Mouse (Mus musculus): ENCODE data around the gene Atg13. TPM values are rescaled to one million over a fixed set of nuclear protein-coding genes. Genes with fewer than 3 reads are reported as not detected.

The Atg13 gene
- polyA plus RNA-seq, 1 experiment from 2014 or later = 36.6 TPM

DNA sequence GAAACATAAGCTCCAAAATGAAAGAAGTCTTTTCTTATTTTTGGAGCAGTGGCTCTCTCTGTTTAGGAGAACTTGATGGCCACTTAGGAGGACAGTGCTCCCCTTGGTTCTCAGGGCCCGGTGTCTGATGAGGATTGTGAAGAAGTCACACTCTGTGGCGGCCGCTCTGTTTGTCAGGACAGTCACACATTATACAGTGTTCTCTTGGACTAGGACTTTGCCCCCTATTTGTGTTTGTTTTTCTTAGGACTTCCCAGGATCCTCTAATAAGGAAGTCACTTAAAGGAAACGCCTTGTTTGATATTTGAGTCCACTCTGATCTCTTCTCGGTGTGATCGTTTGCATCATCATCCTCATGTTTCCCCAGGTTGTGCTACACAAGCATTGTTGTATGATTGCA, 7.9 kb upstream of the Atg13 start:
- no peak overlapping the region for H3K4me2 ChIP-seq (replicated peaks)
- no peak for ATAC-seq (ENCODE audit: low FRiP score, low read depth)
- H3K9ac ChIP-seq = no peak overlapping the region
- H3K36me3 ChIP-seq = peaks cover 10% of the 10 kb centered on the region
- no peaks in the 10 kb centered on the region for H3K9me3 ChIP-seq
- H3K27ac ChIP-seq = no peak overlapping the region
- no peaks in the 10 kb centered on the region for H3K4me1 ChIP-seq
- WGBS = 95% methylated on average over 6 of the region's 6 CpGs
- H3K4me3 ChIP-seq = no peak overlapping the region
- H3K27me3 ChIP-seq (replicated peaks) = no peaks in the 10 kb centered on the region

DNA sequence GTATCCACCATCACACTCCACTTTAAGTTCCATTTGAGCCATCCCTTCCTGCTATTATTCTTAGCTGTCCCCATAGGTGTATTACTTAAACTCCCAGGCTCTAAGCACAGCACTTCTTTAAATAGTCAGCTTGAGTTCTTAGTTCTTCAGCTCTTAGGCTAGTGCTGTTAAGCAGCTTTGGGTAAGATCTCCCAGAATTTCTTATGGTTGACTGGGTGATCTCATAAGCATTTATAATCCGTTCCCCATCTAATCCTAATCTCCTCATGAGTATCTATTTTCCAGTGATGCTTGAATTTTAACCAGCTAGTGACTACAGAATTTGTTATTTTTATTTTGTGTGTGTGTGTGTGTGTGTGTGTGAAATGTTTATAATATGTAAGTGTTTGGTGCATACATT, 4.5 kb upstream of the Atg13 start:
- Histone ChIP-seq H3K27ac (no peak overlapping the region), H3K4me1 (peaks cover 6% of the 10 kb centered on the region), H3K9me3 (no peaks in the 10 kb centered on the region), H3K36me3 (peaks cover 3% of the 10 kb centered on the region), H3K27me3 (replicated peaks) (no peaks in the 10 kb centered on the region), H3K9ac (no peak overlapping the region), H3K4me3 (no peak overlapping the region), H3K4me2 (replicated peaks) (no peak overlapping the region)
- no peak for ATAC-seq (ENCODE audit: low FRiP score, low read depth)
- WGBS = 94% methylated on average over 1 of the region's 1 CpGs

GRCm38 (mm10) chr2:91711256-91711925, 1.0 kb upstream of the Atg13 start:
- Histone ChIP-seq H3K4me2 (replicated peaks) (peak overlapping the region; percentile 87), H3K9ac (peak overlapping the region; percentile 64), H3K4me1 (peaks cover 11% of the 10 kb centered on the region), H3K9me3 (no peaks in the 10 kb centered on the region), H3K27ac (no peak overlapping the region), H3K4me3 (peak overlapping the region; percentile 89), H3K36me3 (peaks cover 3% of the 10 kb centered on the region; the same call in 1 of the 2 replicates), H3K27me3 (replicated peaks) (no peaks in the 10 kb centered on the region)
- ATAC-seq (ENCODE audit: low FRiP score, low read depth) = no peak
- 5% methylated on average over 8 of the region's 8 CpGs for WGBS

DNA sequence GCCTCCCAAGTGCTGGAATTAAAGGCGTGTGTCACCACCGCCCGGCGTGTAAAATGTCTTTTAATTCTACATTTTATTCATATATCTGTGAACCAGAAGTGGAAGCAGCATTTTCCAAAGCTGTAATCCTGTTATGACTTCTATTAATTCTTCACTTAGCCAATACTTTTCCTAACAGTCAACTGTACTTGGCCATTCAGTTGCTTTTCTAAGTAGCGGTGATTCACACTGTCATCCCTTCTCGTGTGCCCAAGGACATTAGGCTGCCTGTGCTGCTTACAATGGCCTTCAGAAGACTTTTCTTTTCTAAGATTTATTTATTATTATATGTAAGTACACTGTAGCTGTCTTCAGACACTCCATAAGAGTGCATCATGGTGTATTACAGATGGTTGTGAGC, 2.0 kb downstream of the Atg13 start:
- no peak for ATAC-seq (ENCODE audit: low FRiP score, low read depth)
- Histone ChIP-seq H3K4me3 (no peak overlapping the region), H3K27me3 (replicated peaks) (no peaks in the 10 kb centered on the region), H3K36me3 (no peaks in the 10 kb centered on the region), H3K4me2 (replicated peaks) (no peak overlapping the region), H3K9me3 (no peaks in the 10 kb centered on the region), H3K27ac (no peak overlapping the region), H3K4me1 (peaks cover 11% of the 10 kb centered on the region), H3K9ac (no peak overlapping the region)
- 93% methylated on average over 6 of the region's 6 CpGs for WGBS

GRCm38 (mm10) chr2:91706456-91706855, 3.9 kb downstream of the Atg13 start:
- ATAC-seq (ENCODE audit: low FRiP score, low read depth) = no peak
- Histone ChIP-seq H3K27ac (no peak overlapping the region), H3K4me3 (no peak overlapping the region), H3K4me2 (replicated peaks) (no peak overlapping the region), H3K27me3 (replicated peaks) (no peaks in the 10 kb centered on the region), H3K9me3 (no peaks in the 10 kb centered on the region), H3K36me3 (no peaks in the 10 kb centered on the region), H3K9ac (no peak overlapping the region), H3K4me1 (peaks cover 8% of the 10 kb centered on the region)

GRCm38 (mm10) chr2:91705736-91706135, 4.6 kb downstream of the Atg13 start:
- no peak overlapping the region for H3K27ac ChIP-seq
- no peaks in the 10 kb centered on the region for H3K36me3 ChIP-seq
- H3K4me1 ChIP-seq = peaks cover 5% of the 10 kb centered on the region
- 90% methylated on average over 6 of the region's 6 CpGs for WGBS
- no peak overlapping the region for H3K4me2 ChIP-seq (replicated peaks)
- H3K4me3 ChIP-seq = no peak overlapping the region
- no peak overlapping the region for H3K9ac ChIP-seq
- H3K27me3 ChIP-seq (replicated peaks) = no peaks in the 10 kb centered on the region
- H3K9me3 ChIP-seq = no peaks in the 10 kb centered on the region
- ATAC-seq (ENCODE audit: low FRiP score, low read depth) = no peak

GRCm38 (mm10) chr2:91701366-91701765, 9.0 kb downstream of the Atg13 start:
- no peak overlapping the region for H3K27ac ChIP-seq
- no peak overlapping the region for H3K9ac ChIP-seq
- no peak overlapping the region for H3K4me3 ChIP-seq
- H3K4me1 ChIP-seq = no peaks in the 10 kb centered on the region
- H3K27me3 ChIP-seq (replicated peaks) = no peaks in the 10 kb centered on the region
- no peaks in the 10 kb centered on the region for H3K9me3 ChIP-seq
- H3K4me2 ChIP-seq (replicated peaks) = no peak overlapping the region
- WGBS = 94% methylated on average over 2 of the region's 2 CpGs
- no peaks in the 10 kb centered on the region for H3K36me3 ChIP-seq
- no peak for ATAC-seq (ENCODE audit: low FRiP score, low read depth)

DNA sequence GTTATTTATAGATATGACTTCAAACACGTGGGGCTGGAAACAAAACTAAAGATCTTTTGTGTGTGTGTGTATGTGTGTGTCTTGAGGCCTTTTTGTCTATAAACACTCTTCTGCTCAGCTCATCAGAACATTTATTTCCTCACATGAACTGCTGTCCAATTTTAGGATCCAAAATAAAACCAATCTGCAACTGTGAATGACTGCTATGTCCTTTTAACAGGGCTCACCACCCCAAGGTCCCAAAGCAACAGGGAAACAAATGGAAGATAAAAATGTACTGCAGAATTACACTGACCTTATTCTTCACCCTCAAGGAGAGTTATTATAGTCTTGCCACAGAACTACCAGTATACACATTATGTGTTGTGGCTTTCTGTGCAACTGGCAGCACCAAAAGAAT, 11.2 kb downstream of the Atg13 start:
- Histone ChIP-seq H3K4me3 (no peak overlapping the region), H3K27ac (no peak overlapping the region), H3K9me3 (no peaks in the 10 kb centered on the region), H3K27me3 (replicated peaks) (no peaks in the 10 kb centered on the region), H3K4me1 (no peaks in the 10 kb centered on the region), H3K9ac (no peak overlapping the region), H3K4me2 (replicated peaks) (no peak overlapping the region), H3K36me3 (peaks cover 10% of the 10 kb centered on the region; the same call in 1 of the 2 replicates)
- 85% methylated on average over 1 of the region's 1 CpGs for WGBS
- no peak for ATAC-seq (ENCODE audit: low FRiP score, low read depth)

DNA sequence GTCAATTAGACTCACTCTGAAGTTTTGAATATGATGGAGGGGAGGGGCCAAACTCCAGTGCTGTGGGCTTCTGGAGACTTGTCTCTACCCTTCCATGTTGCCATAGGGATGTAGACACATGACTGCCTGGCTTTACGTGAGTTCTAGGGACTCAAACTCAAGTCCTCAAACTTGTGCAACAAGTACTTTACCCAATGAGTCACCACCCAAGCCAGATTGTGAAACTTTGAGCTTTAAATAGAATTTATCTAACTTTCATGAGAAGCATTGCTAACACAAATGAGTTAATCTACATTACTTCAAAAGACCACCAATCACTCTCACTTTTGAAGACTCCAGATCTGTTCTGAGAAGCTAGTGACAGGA, 14.2 kb downstream of the Atg13 start:
- Histone ChIP-seq H3K36me3 (peaks cover 15% of the 10 kb centered on the region), H3K4me1 (no peaks in the 10 kb centered on the region), H3K4me2 (replicated peaks) (no peak overlapping the region), H3K9me3 (no peaks in the 10 kb centered on the region), H3K9ac (no peak overlapping the region), H3K27me3 (replicated peaks) (no peaks in the 10 kb centered on the region), H3K27ac (no peak overlapping the region), H3K4me3 (no peak overlapping the region)
- WGBS = 91% methylated on average over 1 of the region's 1 CpGs
- no peak for ATAC-seq (ENCODE audit: low FRiP score, low read depth)

DNA sequence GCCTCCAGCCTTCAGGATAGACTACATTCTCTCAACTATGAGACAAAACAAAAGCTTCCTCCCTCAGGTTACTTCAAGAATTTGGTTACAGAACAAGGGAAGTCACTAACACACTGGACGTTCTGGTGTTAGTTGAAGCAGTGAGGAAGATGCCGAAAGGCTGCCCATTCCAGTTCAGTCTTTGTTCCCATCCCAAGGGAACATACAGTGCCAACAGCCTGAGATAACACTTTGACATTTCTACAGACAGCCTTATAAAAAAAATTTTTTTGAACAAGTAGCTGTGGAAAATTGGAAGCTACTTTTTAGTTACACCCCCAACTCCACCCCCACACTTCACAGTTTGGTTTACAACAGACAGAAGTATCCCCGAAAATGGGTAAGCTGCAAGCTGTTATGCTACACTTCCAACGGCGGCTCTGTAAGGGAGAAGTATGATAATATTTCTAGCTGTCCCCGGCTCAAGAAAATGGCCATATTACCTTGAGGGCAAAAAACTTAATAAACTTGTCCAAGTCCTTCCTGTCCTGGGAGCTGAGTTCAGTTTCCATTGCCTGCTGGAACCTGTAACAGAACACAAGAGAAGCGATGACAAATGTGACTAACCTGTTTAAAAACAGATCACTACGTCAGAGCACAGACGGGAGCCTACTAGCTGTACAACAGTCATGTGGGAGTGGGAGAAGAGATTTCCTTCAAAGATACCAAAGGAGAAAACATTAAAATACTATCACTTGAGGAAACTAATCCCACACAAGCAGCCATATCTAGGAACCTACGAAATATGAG, 14.7 kb downstream of the Atg13 start:
- no peak overlapping the region for H3K4me2 ChIP-seq (replicated peaks)
- ATAC-seq (ENCODE audit: low FRiP score, low read depth) = no peak
- no peak overlapping the region for H3K9ac ChIP-seq
- 89% methylated on average over 10 of the region's 10 CpGs for WGBS
- H3K4me3 ChIP-seq = no peak overlapping the region
- H3K27ac ChIP-seq = no peak overlapping the region
- H3K36me3 ChIP-seq = peaks cover 15% of the 10 kb centered on the region
- no peaks in the 10 kb centered on the region for H3K27me3 ChIP-seq (replicated peaks)
- H3K9me3 ChIP-seq = no peaks in the 10 kb centered on the region
- H3K4me1 ChIP-seq = no peaks in the 10 kb centered on the region

GRCm38 (mm10) chr2:91689452-91689851, 20.9 kb downstream of the Atg13 start:
- Histone ChIP-seq H3K27me3 (replicated peaks) (no peaks in the 10 kb centered on the region), H3K27ac (no peak overlapping the region), H3K9ac (no peak overlapping the region), H3K4me3 (no peak overlapping the region), H3K4me1 (no peaks in the 10 kb centered on the region), H3K4me2 (replicated peaks) (no peak overlapping the region), H3K36me3 (peaks cover 41% of the 10 kb centered on the region), H3K9me3 (no peaks in the 10 kb centered on the region)
- WGBS = 86% methylated on average over 7 of the region's 7 CpGs
- ATAC-seq (ENCODE audit: low FRiP score, low read depth) = no peak

GRCm38 (mm10) chr2:91683919-91684318, 26.5 kb downstream of the Atg13 start:
- WGBS = 82% methylated on average over 8 of the region's 8 CpGs
- Histone ChIP-seq H3K9ac (no peak overlapping the region), H3K36me3 (peaks cover 69% of the 10 kb centered on the region), H3K4me3 (no peak overlapping the region), H3K9me3 (no peaks in the 10 kb centered on the region), H3K4me1 (no peaks in the 10 kb centered on the region), H3K27me3 (replicated peaks) (no peaks in the 10 kb centered on the region), H3K4me2 (replicated peaks) (no peak overlapping the region), H3K27ac (no peak overlapping the region)
- no peak for ATAC-seq (ENCODE audit: low FRiP score, low read depth)

- no peak overlapping the region for H3K4me2 ChIP-seq (replicated peaks)
- no peaks in the 10 kb centered on the region for H3K4me1 ChIP-seq
- H3K36me3 ChIP-seq = peaks cover 70% of the 10 kb centered on the region
- no peak overlapping the region for H3K27ac ChIP-seq
- no peak for ATAC-seq (ENCODE audit: low FRiP score, low read depth)
- H3K9me3 ChIP-seq = no peaks in the 10 kb centered on the region
- no peaks in the 10 kb centered on the region for H3K27me3 ChIP-seq (replicated peaks)
- no peak overlapping the region for H3K4me3 ChIP-seq
- WGBS = 68% methylated on average over 4 of the region's 4 CpGs
- no peak overlapping the region for H3K9ac ChIP-seq
Observed at GRCm38 (mm10) chr2:91682850-91683249, 27.5 kb downstream of the Atg13 start.
